Mouse (Mus musculus) embryonic facial prominence, embryonic 12.5 days (tissue): ENCODE results near the gene Mast4. TPM values are rescaled to one million over a fixed set of nuclear protein-coding genes. Genes with fewer than 3 reads are reported as not detected.

Experiments used
- ATAC-seq: fragments of 200-750 bp; cut with Nextera tagmentation; 2 replicates; pipeline ENCODE4 v1.8.0; 2017; ENCODE audit not compliant: insufficient number of reproducible peaks, insufficient read depth, low FRiP score, low TSS enrichment
- H3K27ac ChIP-seq: fragments of 300-500 bp; sonication (generic); 2 replicates; pipeline ENCODE4 v1.5.1; 2016; ENCODE audit warnings: mild to moderate bottlenecking
- H3K27me3 ChIP-seq: fragments of 300-500 bp; sonication (generic); 2 replicates; pipeline ENCODE4 v1.6.1; 2016; ENCODE audit warnings: mild to moderate bottlenecking, moderate library complexity
- H3K36me3 ChIP-seq: fragments of 300-500 bp; sonication (generic); 2 replicates; pipeline ENCODE4 v1.6.1; 2016; ENCODE audit warnings: mild to moderate bottlenecking
- H3K4me1 ChIP-seq: fragments of 300-500 bp; sonication (generic); 2 replicates; pipeline ENCODE4 v1.6.1; 2016
- H3K4me2 ChIP-seq: fragments of 300-500 bp; sonication (generic); replicated peaks from 2 replicates; pipeline ENCODE4 v1.6.1; 2016; ENCODE audit warnings: mild to moderate bottlenecking, moderate library complexity
- H3K4me3 ChIP-seq: fragments of 300-500 bp; sonication (generic); 2 replicates; pipeline ENCODE4 v1.5.1; 2016; ENCODE audit warnings: mild to moderate bottlenecking
- H3K9ac ChIP-seq: fragments of 300-500 bp; sonication (generic); 2 replicates; pipeline ENCODE4 v1.6.1; 2016; ENCODE audit warnings: mild to moderate bottlenecking, moderate library complexity
- H3K9me3 ChIP-seq: fragments of 300-500 bp; sonication (generic); 2 replicates; pipeline ENCODE4 v1.6.1; 2016; ENCODE audit warnings: mild to moderate bottlenecking, moderate library complexity
- WGBS: fragments of 180-500 bp; shearing (Covaris S2); methylation state at CpG from one replicate; pipeline ENCODE4 v1.1.7; 2016; 5-methylcytosine and 5-hydroxymethylcytosine counted together
- polyA plus RNA-seq: library from polyadenylated mRNA; unstranded; fragments of >200 nt; fragmentation: Nextera tagmentation; extraction: Ambion mirVana; gene quantifications from 2 replicates; pipeline ENCODE4 v1.2.1, GENCODE M21; 2016

The Mast4 gene
- polyA plus RNA-seq, 1 experiment from 2014 or later = 28.5 TPM

GRCm38 (mm10) chr13:102906004-102906660 lies 428.2 kb downstream of the Mast4 start:
- 0% methylated on average over 16 of the region's 16 CpGs for WGBS
- Histone ChIP-seq H3K4me2 (peak overlapping the region; percentile 66), H3K9me3 (no peaks in the 10 kb centered on the region), H3K27ac (peak overlapping the region; percentile 82), H3K4me1 (peaks cover 12% of the 10 kb centered on the region; the same call in 1 of the 2 replicates), H3K27me3 (no peaks in the 10 kb centered on the region), H3K36me3 (no peaks in the 10 kb centered on the region), H3K9ac (peak overlapping the region; percentile 49), H3K4me3 (peak overlapping the region; percentile 47)
- peak; percentile 99 for ATAC-seq

- Histone ChIP-seq H3K36me3 (no peaks in the 10 kb centered on the region), H3K27me3 (no peaks in the 10 kb centered on the region), H3K9ac (peak overlapping the region; percentile 49), H3K4me3 (peak overlapping the region; percentile 47), H3K4me2 (peak overlapping the region; percentile 66), H3K4me1 (peaks cover 14% of the 10 kb centered on the region), H3K9me3 (no peaks in the 10 kb centered on the region), H3K27ac (peak overlapping the region; percentile 82)
- WGBS = 1% methylated on average over 16 of the region's 16 CpGs
- no peak for ATAC-seq
Observed at GRCm38 (mm10) chr13:102905361-102905950, 428.8 kb downstream of the Mast4 start.

- no peak for ATAC-seq
- no peaks in the 10 kb centered on the region for H3K9me3 ChIP-seq
- no peak overlapping the region for H3K27ac ChIP-seq
- peak overlapping the region; percentile 43 for H3K4me2 ChIP-seq
- H3K27me3 ChIP-seq = no peaks in the 10 kb centered on the region
- H3K36me3 ChIP-seq = no peaks in the 10 kb centered on the region
- peaks cover 32% of the 10 kb centered on the region for H3K4me1 ChIP-seq
- H3K9ac ChIP-seq = no peak overlapping the region
- H3K4me3 ChIP-seq = no peak overlapping the region; the same call in 1 of the 2 replicates
- 82% methylated on average over 4 of the region's 4 CpGs for WGBS
Observed at GRCm38 (mm10) chr13:102903689-102904088, 430.6 kb downstream of the Mast4 start.

GRCm38 (mm10) chr13:102902123-102902522 lies 432.2 kb downstream of the Mast4 start:
- Histone ChIP-seq H3K27me3 (no peaks in the 10 kb centered on the region), H3K4me2 (no peak overlapping the region), H3K9me3 (no peaks in the 10 kb centered on the region), H3K4me1 (peaks cover 35% of the 10 kb centered on the region), H3K36me3 (no peaks in the 10 kb centered on the region), H3K9ac (no peak overlapping the region), H3K27ac (no peak overlapping the region), H3K4me3 (no peak overlapping the region)
- ATAC-seq = no peak
- 74% methylated on average over 7 of the region's 7 CpGs for WGBS

- H3K4me1 ChIP-seq = peaks cover 35% of the 10 kb centered on the region
Observed at GRCm38 (mm10) chr13:102900531-102900930, 433.8 kb downstream of the Mast4 start.

GRCm38 (mm10) chr13:102900083-102900420 lies 434.2 kb downstream of the Mast4 start:
- H3K36me3 ChIP-seq = no peaks in the 10 kb centered on the region
- ATAC-seq = no peak
- no peak overlapping the region for H3K4me2 ChIP-seq
- H3K9me3 ChIP-seq = no peaks in the 10 kb centered on the region
- H3K4me3 ChIP-seq = no peak overlapping the region
- no peaks in the 10 kb centered on the region for H3K27me3 ChIP-seq
- no peak overlapping the region for H3K9ac ChIP-seq
- peaks cover 39% of the 10 kb centered on the region for H3K4me1 ChIP-seq
- 32% methylated on average over 2 of the region's 2 CpGs for WGBS
- no peak overlapping the region for H3K27ac ChIP-seq

More at GRCm38 (mm10) chr13:102900531-102900930, 433.8 kb downstream of the Mast4 start:
- Histone ChIP-seq H3K4me3 (no peak overlapping the region), H3K4me2 (no peak overlapping the region), H3K9me3 (no peaks in the 10 kb centered on the region), H3K27me3 (no peaks in the 10 kb centered on the region), H3K9ac (no peak overlapping the region), H3K36me3 (no peaks in the 10 kb centered on the region), H3K27ac (no peak overlapping the region)
- 79% methylated on average over 8 of the region's 8 CpGs for WGBS
- no peak for ATAC-seq

GRCm38 (mm10) chr13:102899253-102900082 lies 434.8 kb downstream of the Mast4 start:
- no peak for ATAC-seq
- Histone ChIP-seq H3K4me1 (peaks cover 41% of the 10 kb centered on the region), H3K36me3 (no peaks in the 10 kb centered on the region), H3K4me3 (no peak overlapping the region), H3K27me3 (no peaks in the 10 kb centered on the region), H3K4me2 (0 out of 2 replicates have a peak overlapping the region, but pooled peaks have one; percentile 3), H3K27ac (peak overlapping the region; percentile 60; the same call in 1 of the 2 replicates), H3K9me3 (no peaks in the 10 kb centered on the region), H3K9ac (no peak overlapping the region)
- WGBS = 71% methylated on average over 9 of the region's 9 CpGs

- Histone ChIP-seq H3K9me3 (no peaks in the 10 kb centered on the region), H3K27ac (peak overlapping the region; percentile 60; the same call in 1 of the 2 replicates), H3K4me3 (no peak overlapping the region), H3K4me1 (peaks cover 36% of the 10 kb centered on the region), H3K36me3 (no peaks in the 10 kb centered on the region), H3K27me3 (no peaks in the 10 kb centered on the region), H3K9ac (peak overlapping the region; percentile 4; the same call in 1 of the 2 replicates), H3K4me2 (0 out of 2 replicates have a peak overlapping the region, but pooled peaks have one; percentile 3)
- peak; percentile 52; the same call in 1 of the 2 replicates for ATAC-seq
- WGBS = 45% methylated on average over 15 of the region's 15 CpGs
Observed at GRCm38 (mm10) chr13:102898374-102899131, 435.7 kb downstream of the Mast4 start.

GRCm38 (mm10) chr13:102896322-102896721 lies 438.0 kb downstream of the Mast4 start:
- Histone ChIP-seq H3K4me1 (peaks cover 34% of the 10 kb centered on the region), H3K9ac (no peak overlapping the region), H3K9me3 (no peaks in the 10 kb centered on the region), H3K4me2 (no peak overlapping the region), H3K4me3 (no peak overlapping the region), H3K36me3 (no peaks in the 10 kb centered on the region), H3K27ac (no peak overlapping the region), H3K27me3 (no peaks in the 10 kb centered on the region)
- ATAC-seq = no peak

GRCm38 (mm10) chr13:102895894-102896293 lies 438.4 kb downstream of the Mast4 start:
- H3K9me3 ChIP-seq = no peaks in the 10 kb centered on the region
- WGBS = 67% methylated on average over 6 of the region's 6 CpGs
- no peak overlapping the region for H3K4me2 ChIP-seq
- no peak for ATAC-seq
- H3K4me3 ChIP-seq = no peak overlapping the region
- H3K27ac ChIP-seq = no peak overlapping the region
- H3K27me3 ChIP-seq = no peaks in the 10 kb centered on the region
- no peak overlapping the region for H3K9ac ChIP-seq
- H3K36me3 ChIP-seq = no peaks in the 10 kb centered on the region
- H3K4me1 ChIP-seq = peaks cover 34% of the 10 kb centered on the region
